Mouse (Mus musculus) heart, postnatal 25 days (tissue): Measurements from ENCODE around the gene Rflnb. TPM values are rescaled to one million over a fixed set of nuclear protein-coding genes. Genes with fewer than 3 reads are reported as not detected.
A peak's percentile ranks its signal among the peaks of the same experiment; 100 is the strongest.
"Not testable (repeated sequence)": the region's sequence is repeated elsewhere in the genome, so short reads cannot be mapped to it uniquely, and the experiment has no call there.

Experiments
- DNase-seq: peaks from one replicate; pipeline ENCODE4 v3.0.0; 2022; ENCODE audit warnings: low spot score
- intact Hi-C: fragments of 180-260 bp; cut with DNase I; formaldehyde crosslinking; loops from one replicate; pipeline ENCODE4 v1.15.1; 2025
- total RNA-seq, 2 experiments: library from RNA; stranded (reverse); gene quantifications; 2 replicates each; pipeline ENCODE4 v1.2.3; 2021

Gene Rflnb
- total RNA-seq, 2 experiments from 2014 or later: 42.5 to 51.7 TPM

DNA sequence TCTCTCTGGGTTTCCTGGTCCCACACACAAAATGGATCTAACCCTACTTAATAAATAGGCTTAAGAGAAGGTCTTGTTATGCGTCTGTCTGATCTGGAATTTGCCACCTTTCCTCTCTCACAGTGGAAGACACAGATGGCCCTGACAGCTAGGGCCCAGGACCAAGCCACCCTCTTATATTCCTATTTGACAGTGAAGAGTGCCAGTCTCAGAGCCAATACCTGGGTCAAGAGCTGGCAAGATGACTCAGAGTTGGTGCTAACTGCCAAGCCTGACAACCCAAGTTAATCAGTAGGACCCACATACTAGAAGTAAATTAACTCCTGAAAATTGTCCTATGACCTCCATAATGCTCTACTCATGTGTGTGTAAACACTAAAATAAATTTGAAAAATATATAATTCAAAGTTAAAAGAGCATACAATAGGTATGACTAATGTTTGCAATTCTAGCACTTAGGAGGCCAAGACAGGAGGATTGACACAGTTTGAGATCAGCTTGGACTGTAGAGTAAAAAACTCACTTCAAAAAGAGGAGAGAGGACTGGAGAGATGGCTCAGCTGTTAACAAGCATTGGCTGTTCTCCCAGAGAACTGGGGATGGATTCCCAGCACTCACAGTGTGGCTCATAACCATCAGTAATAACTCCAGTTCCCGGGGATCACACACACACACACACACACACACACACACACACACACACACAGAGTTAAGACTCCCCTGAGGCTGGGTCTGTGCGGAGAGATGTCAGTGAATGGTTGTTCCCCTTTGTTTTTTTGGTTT, 11.9 kb upstream of the Rflnb start:
- intact Hi-C loops: loop anchor here (2.0 kb wide), 1 partner anchor 41 kb away; no protein-coding TSS in a partner anchor
- no peak for DNase-seq

DNA sequence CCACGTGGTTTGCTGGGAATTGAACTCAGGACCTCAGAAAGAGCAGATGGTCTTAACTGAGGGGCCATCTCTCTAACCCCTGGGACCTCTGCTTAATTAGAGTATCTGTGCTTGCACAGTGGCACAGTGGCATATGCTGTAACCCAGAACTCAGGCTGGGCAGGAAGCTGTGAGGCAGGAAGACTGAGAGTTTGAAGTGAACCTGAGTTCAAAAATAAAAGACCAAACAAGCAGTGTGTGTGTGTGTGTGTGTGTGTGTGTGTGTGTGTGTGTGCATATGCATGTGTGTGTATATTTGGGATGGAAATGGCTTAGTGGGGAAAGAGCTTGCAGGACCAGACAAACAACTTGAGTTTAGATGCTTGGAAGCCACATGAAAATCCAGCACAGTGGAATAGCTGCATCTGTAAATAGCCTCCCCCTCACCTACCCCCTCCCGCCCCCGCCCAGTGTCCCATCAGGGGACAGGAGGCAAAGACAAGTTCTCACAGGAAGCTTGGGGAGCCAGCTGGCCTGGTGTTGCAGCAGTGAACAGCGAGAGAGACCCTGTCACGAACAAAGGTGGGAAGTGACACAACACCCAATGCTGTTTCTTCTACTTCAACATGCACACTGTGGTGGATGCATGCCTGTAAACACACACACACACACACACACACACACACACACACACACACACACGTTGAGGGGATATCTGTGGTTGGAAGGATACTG, 10.2 kb upstream of the Rflnb start:
- DNase-seq: no peak
- intact Hi-C loops: no loop called here

DNA sequence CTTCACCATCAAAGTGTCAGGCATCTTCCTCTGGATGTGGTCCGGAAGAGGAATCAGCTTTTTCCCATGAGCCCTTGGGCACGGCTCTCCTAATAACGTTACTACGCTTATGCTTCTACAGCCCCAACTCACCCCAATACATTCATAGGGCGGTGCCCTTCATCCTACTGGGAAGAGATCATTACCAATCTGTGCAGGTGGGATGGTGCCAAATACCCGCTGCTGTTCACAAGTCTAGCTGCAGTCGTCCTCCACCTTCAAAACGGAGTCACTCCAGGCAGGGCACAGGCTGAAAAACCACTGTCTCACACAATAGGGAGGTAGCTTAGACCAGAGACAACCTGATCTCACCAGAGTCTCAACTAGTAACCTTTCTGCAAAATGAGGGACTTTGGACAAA, 7.6 kb upstream of the Rflnb start:
- intact Hi-C loops: no loop called here
- DNase-seq: no peak

DNA sequence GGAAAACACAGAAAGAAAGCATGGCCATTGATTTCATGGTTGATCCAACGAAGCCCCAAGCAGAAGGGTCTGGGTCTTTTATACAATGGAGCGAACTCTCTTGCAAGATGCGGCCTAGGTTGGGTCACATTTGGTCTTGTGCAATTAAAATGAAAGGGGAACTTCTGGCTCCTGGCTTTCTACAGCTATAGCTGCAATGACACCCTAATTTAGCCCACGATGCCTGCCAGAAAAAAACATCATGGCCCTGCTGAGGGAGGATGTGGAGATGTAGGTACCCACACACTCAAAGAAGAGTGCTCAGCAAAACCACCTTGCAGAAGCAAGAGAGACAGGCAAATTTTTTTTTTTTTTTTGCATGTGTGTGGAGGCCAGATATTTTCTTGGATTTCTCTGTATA, 6.3 kb upstream of the Rflnb start:
- intact Hi-C loops: no loop called here
- DNase-seq: no peak

DNA sequence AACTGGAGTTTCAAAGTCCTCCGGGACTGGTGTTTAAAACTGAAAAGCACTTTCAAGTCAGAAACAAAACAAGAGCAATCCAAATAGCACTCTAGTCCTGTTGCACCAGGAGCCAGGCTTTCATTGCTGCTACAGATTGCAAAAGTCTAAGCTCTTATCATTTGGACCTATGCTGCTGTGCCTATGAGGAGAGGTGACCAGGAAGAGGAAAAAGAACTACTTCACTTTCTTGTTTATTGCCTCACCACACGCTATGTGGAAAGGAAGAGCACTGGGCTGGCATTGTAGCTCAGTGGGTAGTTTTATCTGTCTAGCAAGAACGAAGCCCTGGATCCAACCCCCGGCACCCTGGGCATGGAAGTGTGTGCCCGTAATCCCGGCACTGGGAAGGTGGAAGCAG, 5.8 kb upstream of the Rflnb start:
- intact Hi-C loops: no loop called here
- DNase-seq: no peak

DNA sequence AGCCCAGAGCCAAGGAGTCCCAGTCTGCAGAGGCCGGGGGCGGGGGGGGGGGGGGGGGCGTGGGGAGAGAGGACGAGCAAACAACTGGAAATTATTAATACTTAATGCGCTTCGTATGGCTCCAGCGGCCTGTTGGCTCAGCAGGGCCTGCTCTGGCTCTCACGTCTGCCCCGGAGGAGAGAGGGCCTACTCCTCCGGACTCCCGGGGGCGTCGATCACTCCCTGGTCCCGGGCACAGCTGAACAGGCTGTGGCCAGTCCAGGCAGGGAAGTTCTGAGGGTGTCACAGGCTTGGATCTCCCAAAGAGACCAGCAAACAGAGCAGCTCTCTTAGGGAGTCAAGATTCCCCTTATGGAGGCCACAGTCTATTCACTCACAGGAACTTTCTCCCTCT, 487 bp upstream of the Rflnb start:
- intact Hi-C loops: loop anchor here (5.0 kb wide), 1 partner anchor 54 kb away; no protein-coding TSS in a partner anchor

DNA sequence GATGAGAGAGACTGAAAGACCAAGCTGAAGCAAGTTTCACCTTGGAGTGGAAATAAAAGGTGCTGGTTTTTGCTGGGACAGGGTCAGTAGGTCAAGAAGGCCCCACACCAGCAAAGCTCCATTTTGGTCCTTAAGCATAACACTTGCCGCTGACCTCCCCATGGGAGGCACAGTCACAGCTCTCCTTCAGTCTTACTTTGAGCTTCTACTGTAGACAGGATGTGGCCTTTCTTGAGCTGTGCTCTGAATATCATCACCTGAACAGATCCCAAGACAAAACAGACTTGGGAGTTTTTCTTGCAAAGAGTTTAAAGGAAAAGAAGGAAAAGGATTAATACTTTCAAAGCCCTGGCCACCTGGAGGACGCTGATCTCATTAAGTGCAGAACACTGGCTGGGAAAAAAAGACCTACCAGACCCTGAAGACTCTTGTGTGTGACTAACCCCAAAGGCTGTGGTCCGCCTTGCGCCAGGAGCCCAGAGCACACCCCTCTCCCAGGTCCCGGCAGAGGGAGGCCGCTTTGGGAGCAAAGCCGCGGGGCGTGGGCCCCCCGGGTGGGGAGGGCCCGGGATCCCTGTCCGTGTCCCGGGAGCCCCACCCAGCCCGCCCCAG, 949 bp downstream of the Rflnb start:
- intact Hi-C loops: loop anchor here (1.0 to 5.0 kb wide), 2 partner anchors 56 to 141 kb away; no protein-coding TSS in a partner anchor
- peak; percentile 13 for DNase-seq

More for the DNA sequence above, 487 bp upstream of the Rflnb start:
- no peak for DNase-seq

DNA sequence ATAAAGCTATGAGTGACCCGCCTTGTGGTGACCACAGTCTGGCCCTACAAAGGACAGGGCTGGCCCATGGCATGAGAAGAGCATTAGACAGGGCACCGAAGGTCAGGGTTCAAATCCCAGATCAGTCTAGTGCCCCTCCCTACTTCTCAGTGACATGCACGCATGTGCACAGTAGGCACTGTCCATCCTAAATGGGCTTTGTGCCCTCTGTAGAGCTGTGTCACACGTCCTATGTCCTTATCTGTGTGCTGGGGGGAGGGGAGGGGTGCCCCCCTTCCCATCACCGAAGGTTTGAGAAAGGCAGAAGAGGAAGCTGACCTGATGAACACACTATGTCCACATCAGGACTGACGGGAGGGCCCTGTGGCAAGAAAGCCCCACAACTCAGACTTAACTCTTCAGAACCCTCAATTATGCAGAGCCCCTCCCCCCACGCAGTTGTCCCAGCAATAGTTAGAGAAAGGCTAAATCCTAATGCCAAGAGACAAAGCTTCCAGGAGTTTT, 2.5 kb downstream of the Rflnb start:
- DNase-seq: no peak
- intact Hi-C loops: loop anchor here (2.0 to 5.0 kb wide), 2 partner anchors 42 to 57 kb away; no protein-coding TSS in a partner anchor

DNA sequence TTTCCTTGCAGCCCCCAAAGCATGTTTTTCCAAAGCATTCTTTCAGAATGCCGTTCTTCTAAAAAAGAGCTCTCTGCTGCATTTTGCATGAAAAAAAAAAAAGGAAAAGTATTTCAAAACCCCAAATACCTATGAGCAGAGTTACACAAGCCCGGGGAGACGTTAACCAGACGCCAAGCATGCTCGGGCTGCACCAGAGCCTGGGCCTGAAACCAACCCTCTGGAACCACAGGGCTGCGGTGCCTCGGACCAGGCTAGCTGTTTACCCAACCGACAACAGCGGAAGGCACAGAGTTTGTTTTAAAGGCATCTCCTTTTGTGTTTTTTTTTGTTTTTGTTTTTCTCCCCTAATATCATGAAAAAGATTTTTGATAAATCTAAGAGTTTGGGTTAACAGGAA, 6.7 kb downstream of the Rflnb start:
- no peak for DNase-seq
- intact Hi-C loops: no loop called here

DNA sequence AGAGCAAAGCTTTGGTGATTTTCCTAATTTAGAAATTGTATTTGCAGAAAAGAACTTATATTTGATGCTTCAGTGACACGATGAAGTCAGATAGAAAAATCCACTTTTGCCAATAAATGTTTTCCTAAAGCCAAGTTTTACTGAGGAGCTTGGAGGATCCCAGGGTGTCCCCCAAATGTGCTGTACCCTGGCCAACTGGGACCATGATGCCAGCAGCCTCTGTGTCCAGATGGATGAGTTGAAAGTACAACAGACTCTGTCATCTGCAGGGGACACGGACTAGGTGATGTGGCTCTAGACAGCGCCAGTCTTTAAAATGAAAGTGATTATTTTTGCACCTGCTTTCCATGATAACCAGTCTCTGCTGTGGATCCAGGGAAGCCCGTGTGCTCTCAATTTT, 7.7 kb downstream of the Rflnb start:
- intact Hi-C loops: no loop called here
- no peak for DNase-seq

DNA sequence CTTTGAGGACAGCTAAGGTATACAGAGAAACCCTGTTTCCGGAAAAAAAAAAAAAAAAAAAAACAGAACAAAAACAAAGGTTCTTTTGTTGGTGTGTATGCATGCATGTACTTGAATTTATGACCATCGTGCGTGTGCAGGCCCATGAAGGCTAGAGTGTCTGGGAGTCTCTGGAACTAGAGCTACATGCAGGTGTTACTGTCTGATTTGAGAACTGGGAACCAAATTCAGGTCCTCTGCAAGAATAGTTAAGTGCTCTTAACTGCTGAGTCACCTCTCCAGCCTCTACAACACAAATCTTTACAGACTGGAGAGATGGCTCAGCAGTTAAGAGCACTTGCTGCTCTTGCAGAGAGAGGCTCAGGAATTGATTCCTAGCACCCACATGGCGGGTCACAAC, 11.8 kb downstream of the Rflnb start:
- intact Hi-C loops: no loop called here
- no peak for DNase-seq

DNA sequence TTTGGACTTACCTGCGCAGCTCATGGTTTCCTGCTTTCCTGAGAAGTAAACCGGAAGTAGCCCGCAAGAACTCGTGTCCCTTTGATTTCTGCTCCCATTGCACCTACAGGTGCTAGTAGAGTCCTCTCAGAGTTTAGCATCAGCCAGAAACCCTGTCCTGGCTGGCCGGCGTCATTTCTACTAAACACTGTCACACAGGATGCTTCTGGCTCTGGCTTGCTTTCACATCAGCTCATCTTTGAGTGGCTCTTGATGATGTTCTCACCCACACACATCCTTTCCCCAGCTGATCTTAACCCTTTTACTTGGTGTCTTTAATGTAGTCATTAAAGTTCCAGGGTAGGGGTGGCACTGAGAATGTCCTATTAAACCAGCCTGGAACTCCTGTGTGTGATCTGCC, 12.3 kb downstream of the Rflnb start:
- intact Hi-C loops: no loop called here
- DNase-seq: no peak

DNA sequence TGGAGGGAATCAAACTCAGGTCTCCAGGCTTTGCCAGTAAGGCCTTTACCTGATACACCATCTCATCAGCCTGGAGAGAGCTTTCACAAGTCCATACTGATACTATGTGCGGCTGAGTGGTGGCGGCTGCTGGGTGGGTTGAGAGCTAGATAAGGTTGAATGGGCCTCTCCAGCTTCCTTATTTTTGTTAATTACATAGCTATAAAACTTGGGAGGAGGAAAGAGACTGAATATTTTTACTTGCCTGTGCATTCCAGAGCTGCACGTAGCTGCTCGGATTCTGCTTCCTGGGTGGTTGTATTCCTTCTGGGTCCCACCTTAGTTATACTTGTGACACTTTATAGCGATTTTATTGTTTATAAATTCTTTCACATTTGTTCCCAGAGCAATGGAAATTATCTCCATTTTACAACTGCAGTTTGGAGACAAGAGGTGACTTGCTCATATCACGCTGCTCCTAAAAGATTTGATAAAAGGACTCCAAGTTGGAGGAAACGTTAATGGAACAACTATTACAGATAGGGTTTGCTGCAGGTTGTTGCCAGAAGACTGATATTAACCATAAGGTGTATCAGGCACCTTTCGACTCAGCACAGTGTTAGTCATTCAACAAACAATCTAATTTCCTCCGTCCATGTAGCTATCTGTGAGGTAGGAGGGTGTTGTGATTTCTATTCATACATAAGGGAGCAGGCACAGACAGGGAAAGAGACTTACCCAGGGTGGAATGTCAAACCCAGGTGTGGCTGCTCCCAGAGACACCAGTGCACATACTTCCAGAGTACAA, 16.6 kb downstream of the Rflnb start:
- DNase-seq: no peak
- intact Hi-C loops: no loop called here

DNA sequence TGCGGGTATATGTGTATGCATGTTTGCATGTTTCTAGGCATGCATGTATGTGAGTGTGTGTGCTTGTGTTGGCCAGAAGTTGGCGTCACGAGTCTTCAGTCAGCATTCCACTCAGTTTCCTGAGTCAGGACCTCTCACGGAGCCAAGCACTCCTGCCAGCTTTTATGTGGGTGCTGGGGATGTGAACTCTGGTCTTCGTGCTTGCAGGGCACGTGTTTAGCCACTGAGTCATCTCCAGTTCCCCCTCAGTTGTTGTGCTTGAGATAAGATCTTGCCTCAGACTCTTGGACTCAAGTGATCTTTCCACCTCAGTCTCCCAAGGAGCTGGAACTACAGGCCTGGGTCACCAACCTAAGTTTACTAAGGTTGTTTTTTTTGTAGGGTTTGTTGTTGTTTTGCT, 18.5 kb downstream of the Rflnb start:
- no peak for DNase-seq
- intact Hi-C loops: no loop called here

DNA sequence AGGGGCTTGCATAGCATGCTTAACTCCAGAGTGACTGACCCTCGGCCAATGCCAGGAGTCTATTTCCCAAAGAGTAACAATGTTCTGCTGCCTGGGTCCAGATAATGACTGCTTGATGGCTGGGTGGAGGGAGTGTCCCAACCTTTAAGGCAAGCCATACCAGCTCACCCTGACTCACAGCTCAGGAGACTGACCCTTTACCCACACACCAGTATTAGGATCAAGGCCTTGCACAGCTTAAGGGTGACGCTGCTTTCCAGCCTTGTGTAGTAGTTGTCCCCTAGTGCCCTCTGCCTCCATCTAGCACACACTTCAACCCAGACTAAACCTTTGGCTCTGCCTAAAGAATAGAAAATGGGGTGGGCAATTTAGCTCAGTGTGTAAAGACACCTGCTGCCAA, 19.4 kb downstream of the Rflnb start:
- no peak for DNase-seq
- intact Hi-C loops: no loop called here

DNA sequence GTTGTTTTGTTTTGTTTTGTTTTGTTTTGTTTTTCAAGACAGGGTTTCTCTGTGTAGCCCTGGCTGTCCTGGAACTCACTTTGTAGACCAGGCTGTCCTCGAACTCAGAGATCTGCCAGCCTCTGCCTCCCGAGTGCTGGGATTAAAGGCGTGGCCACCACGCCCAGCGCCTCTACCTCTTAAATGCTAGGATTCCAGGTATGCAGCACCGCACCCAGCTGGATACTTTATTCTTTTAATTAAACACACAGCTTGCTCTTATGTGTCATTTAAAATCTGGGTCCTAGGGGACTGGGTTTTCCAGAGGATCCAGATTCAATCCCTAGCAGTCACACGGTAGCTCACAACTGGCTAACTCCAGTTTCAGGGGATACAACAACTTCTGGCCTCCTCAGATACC, 23.3 kb downstream of the Rflnb start:
- intact Hi-C loops, DNase-seq: not testable (repeated sequence)

DNA sequence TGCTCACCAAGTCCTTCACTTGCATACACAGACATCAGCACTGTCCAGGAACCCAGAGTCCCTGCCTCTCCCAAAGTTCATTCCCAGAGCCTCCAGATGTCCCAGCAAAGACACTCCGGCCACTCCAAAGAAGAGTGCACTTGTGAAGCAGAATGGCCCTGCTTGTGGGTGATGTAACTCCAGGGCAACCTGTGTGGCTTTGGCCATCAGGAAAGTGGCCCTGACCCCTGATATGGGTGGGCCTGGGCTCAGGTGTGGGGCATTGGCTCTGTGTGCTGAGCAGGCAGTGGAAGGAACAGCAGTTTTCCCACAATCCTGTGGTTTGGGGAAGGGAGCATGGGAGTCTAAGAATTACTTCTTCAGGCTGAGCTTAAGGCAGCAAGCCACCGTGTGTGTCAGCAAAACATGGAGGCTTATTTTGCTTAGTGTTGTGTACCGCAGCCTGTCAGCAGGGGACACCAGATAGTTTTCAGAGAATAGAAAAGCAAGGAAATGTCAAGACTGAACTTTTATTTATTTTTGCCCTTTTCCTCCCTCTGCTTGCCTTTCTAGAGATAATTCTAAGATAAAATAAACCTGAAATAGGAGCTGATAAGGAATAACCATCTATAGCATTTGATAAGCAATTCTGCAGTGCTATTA, 26.2 kb downstream of the Rflnb start:
- no peak for DNase-seq
- intact Hi-C loops: no loop called here

DNA sequence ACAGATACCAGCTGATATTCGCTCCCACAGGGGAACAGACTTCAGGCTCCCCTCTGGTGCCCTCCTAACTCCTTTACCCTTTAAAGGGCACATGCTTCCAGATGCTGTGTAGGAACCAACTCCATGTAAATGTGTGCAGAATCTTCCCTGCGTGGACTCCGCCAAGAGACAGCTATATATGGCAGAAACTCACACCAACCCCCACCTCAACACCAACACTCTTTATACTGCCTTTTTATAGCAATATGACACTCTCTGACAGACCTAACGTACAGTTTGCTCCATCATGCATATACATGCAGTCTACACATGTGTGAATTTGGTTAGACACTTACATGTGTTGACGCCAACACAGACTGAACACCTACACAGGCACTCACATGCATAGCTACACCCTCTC, 26.9 kb downstream of the Rflnb start:
- DNase-seq: no peak
- intact Hi-C loops: no loop called here

DNA sequence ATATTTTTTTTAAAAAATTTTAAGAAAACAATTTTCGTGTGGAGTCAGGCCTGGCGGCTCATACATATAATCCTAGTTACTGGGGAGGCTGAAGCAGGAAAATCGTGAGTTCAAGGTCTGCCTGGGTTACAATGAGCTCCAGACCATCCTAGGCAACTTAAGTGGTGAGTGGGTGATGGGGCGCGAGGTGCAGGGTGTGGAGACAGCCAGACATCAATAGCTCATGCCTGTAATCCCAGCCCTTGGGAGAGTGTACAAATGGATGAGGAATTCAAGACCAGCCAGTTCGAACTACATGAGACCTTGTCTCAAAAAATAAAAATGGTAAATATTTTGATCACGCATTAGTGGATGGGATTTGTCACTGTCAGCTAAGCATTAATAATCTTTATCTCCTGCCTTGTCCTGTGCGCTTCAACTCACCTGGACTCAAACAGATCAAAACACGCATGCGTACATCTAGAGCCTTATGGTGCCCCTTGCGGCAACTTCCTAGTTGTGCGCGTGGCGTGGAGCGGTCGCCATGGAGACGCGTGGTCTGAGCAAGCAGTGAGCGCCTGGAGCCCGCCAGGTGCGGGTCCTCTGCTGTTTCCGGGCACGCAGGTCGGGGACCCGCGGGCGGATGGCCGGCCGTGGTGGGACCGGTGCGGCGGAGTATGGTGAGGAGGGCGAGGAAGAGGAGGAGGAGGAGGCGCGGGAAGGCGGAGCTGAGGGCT, 28.0 kb downstream of the Rflnb start, which contains the start of gene 1700016K19Rik:
Gene 1700016K19Rik (plus strand): TSS at position 473 of the 716 bp plus-strand sequence.
- DNase-seq: peak; percentile 31
- intact Hi-C loops: no loop called here
